Mouse (Mus musculus): ENCODE results near the gene Slc6a21.

DNA sequence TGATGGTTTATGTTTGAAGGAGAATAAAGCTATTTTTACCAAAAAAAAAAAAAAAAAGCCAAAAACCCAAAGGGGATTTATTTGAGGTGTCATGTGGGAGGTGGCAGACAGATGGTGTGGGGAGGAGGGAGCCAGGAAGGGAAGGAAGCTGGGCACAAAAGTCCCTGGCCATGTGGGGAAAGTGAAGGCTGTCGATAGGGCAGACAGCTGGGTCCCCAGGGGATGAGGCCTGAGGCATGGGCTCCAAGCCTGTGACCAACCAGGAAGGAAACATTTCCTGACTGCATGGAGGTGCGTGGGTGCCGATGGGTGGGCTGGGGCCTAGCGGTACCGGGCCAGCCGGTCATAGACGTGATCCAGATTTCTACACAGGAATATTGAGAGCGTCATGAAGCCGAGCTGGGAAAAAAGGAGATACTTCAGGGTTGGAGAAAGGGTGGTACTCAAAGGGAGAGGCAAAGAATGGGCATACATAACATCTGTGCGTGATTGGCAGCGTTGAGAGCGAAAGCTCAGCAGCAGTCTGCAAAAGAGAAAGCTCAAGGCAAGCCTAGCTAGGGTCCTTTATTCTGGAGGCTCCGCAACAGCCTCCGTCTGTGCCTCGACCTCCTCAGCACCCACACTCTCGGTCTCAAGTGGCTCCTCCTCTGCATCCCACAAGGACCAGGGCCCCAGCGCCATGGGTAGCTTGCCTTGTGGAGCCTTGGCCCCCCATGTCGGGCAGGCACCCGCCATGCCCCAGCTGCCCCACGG is 43.6 kb upstream of the Slc6a21 start:
- TF ChIP-seq MYOD1 (IDR thresholded peaks at IDR 0.05; ENCODE audit: control insufficient read depth in 1 of 3, insufficient read length in 2 of 3, low read depth in 2 of 3) (peak in 1 of 3 experiments; percentile 5), E2F4 (IDR thresholded peaks at IDR 0.05; ENCODE audit: insufficient read depth) (no peak), POLR2A (IDR thresholded peaks at IDR 0.05; ENCODE audit: insufficient read length, low read depth) (no peak), REST (IDR thresholded peaks at IDR 0.05; ENCODE audit: insufficient read depth, insufficient read length) (no peak), MAX (IDR thresholded peaks at IDR 0.05; ENCODE audit: low read depth) (no peak), USF1 (IDR thresholded peaks at IDR 0.05; ENCODE audit: low read depth) (no peak)
